Mouse (Mus musculus): Measurements from ENCODE around the gene Hsd3b7.

- TF ChIP-seq CTCF (IDR thresholded peaks at IDR 0.05; ENCODE audit: control insufficient read depth, insufficient read depth, insufficient replicate concordance, low read depth, low read length) (no peak), POLR2A (IDR thresholded peaks at IDR 0.05; ENCODE audit: control insufficient read depth, low read depth, low read length) (no peak)
These were observed 33.4 kb upstream of the Hsd3b7 start for GRCm38 (mm10) chr7:127766851-127767609.

All from testis, adult 2 months (tissue).